Mouse (Mus musculus): Measurements from ENCODE around the gene Srp9.

The Srp9 gene

GRCm38 (mm10) chr1:182105023-182105422, 19.5 kb upstream of the Srp9 start:
- DNase-seq (ENCODE audit: low read depth, low spot score), result no peak

- DNase-seq (ENCODE audit: low read depth, low spot score), result no peak
Measured at GRCm38 (mm10) chr1:182107251-182107650, 17.3 kb upstream of the Srp9 start.

GRCm38 (mm10) chr1:182108397-182109099, 16.0 kb upstream of the Srp9 start:
- peak; percentile 87 for DNase-seq (ENCODE audit: low read depth, low spot score)

GRCm38 (mm10) chr1:182110185-182110584, 14.4 kb upstream of the Srp9 start:
- no peak for DNase-seq (ENCODE audit: low read depth, low spot score)

- DNase-seq (ENCODE audit: low read depth, low spot score), result peak; percentile 87
Measured at GRCm38 (mm10) chr1:182110708-182111385, 13.7 kb upstream of the Srp9 start.

GRCm38 (mm10) chr1:182111386-182112317, 12.9 kb upstream of the Srp9 start:
- DNase-seq (ENCODE audit: low read depth, low spot score), result no peak

- no peak for DNase-seq (ENCODE audit: low read depth, low spot score)
Measured at GRCm38 (mm10) chr1:182112385-182112784, 12.2 kb upstream of the Srp9 start.

- no peak for DNase-seq (ENCODE audit: low read depth, low spot score)
Measured at GRCm38 (mm10) chr1:182113131-182113530, 11.4 kb upstream of the Srp9 start.

GRCm38 (mm10) chr1:182113587-182114500, 10.7 kb upstream of the Srp9 start:
- DNase-seq (ENCODE audit: low read depth, low spot score), result no peak

- DNase-seq (ENCODE audit: low read depth, low spot score), result peak; percentile 64
Measured at GRCm38 (mm10) chr1:182115197-182115596, 9.3 kb upstream of the Srp9 start.

GRCm38 (mm10) chr1:182115651-182116408, 8.7 kb upstream of the Srp9 start:
- peak; percentile 73 for DNase-seq (ENCODE audit: low read depth, low spot score)

GRCm38 (mm10) chr1:182122413-182122812, 2.1 kb upstream of the Srp9 start:
- no peak for DNase-seq (ENCODE audit: low read depth, low spot score)

- DNase-seq (ENCODE audit: low read depth, low spot score), result peak; percentile 77
Measured at GRCm38 (mm10) chr1:182124924-182125368, 409 bp downstream of the Srp9 start.

GRCm38 (mm10) chr1:182130830-182131229, 6.3 kb downstream of the Srp9 start:
- peak; percentile 46 for DNase-seq (ENCODE audit: low read depth, low spot score)

GRCm38 (mm10) chr1:182137204-182138125, 12.9 kb downstream of the Srp9 start:
- DNase-seq (ENCODE audit: low read depth, low spot score), result no peak

- no peak for DNase-seq (ENCODE audit: low read depth, low spot score)
Measured at GRCm38 (mm10) chr1:182138172-182138571, 13.6 kb downstream of the Srp9 start.

- no peak for DNase-seq (ENCODE audit: low read depth, low spot score)
Measured at GRCm38 (mm10) chr1:182139937-182140336, 15.4 kb downstream of the Srp9 start.

- peak; percentile 89 for DNase-seq (ENCODE audit: low read depth, low spot score)
Measured at GRCm38 (mm10) chr1:182140370-182140769, 15.8 kb downstream of the Srp9 start.

- DNase-seq (ENCODE audit: low read depth, low spot score), result no peak
Measured at GRCm38 (mm10) chr1:182142725-182143124, 18.2 kb downstream of the Srp9 start.

All from 3T3-L1 (cell line).